Mouse (Mus musculus): ENCODE measurements around the gene Lmf1. TPM values are rescaled to one million over a fixed set of nuclear protein-coding genes. Genes with fewer than 3 reads are reported as not detected.

Lmf1 gene
- polyA plus RNA-seq, 2 experiments: 20.3 to 26.9 TPM

GRCm38 (mm10) chr17:25568880-25569279 is 10.0 kb upstream of the Lmf1 start:
- Histone ChIP-seq H3K9me3 (ENCODE audit: control insufficient read depth, low read length) (no peaks in the 10 kb centered on the region), H3K4me1 (ENCODE audit: control insufficient read depth, insufficient read depth, low read length) (peaks cover 30% of the 10 kb centered on the region), H3K4me3 (replicated peaks; ENCODE audit: low read length) (peak overlapping the region; percentile 56), H3K9ac (ENCODE audit: low read depth, low read length, severe bottlenecking) (peak overlapping the region; percentile 56; the same call in 1 of the 2 replicates), H3K27ac (replicated peaks; ENCODE audit: low read depth, low read length) (0 out of 2 replicates have a peak overlapping the region, but pooled peaks have one; percentile 5), H3K36me3 (ENCODE audit: control insufficient read depth, insufficient read depth, low read length) (no peaks in the 10 kb centered on the region; the same call in 1 of the 2 replicates), H3K4me2 (replicated peaks; ENCODE audit: low read depth, low read length, severe bottlenecking) (peak overlapping the region; percentile 99), H3K27me3 (ENCODE audit: control insufficient read depth, insufficient read depth, low read length) (peaks cover 21% of the 10 kb centered on the region)
- WGBS: 56% methylated on average over 11 of the region's 11 CpGs
- ATAC-seq (ENCODE audit: low FRiP score, low read depth) (no peak), DNase-seq (ENCODE audit: low spot score) (no peak)
- no peak for TF ChIP-seq POLR2A (IDR thresholded peaks at IDR 0.05; ENCODE audit: borderline replicate concordance, extremely low read depth, insufficient read depth, insufficient read length)

GRCm38 (mm10) chr17:25569833-25570647 is 8.8 kb upstream of the Lmf1 start:
- Histone ChIP-seq H3K36me3 (ENCODE audit: control insufficient read depth, insufficient read depth, low read length) (no peaks in the 10 kb centered on the region; the same call in 1 of the 2 replicates), H3K4me3 (replicated peaks; ENCODE audit: low read length) (peak overlapping the region; percentile 56), H3K9ac (ENCODE audit: low read depth, low read length, severe bottlenecking) (peak overlapping the region; percentile 56), H3K9me3 (ENCODE audit: control insufficient read depth, low read length) (no peaks in the 10 kb centered on the region), H3K27me3 (ENCODE audit: control insufficient read depth, insufficient read depth, low read length) (peaks cover 21% of the 10 kb centered on the region), H3K4me1 (ENCODE audit: control insufficient read depth, insufficient read depth, low read length) (peaks cover 28% of the 10 kb centered on the region), H3K27ac (replicated peaks; ENCODE audit: low read depth, low read length) (0 out of 2 replicates have a peak overlapping the region, but pooled peaks have one; percentile 38), H3K4me2 (replicated peaks; ENCODE audit: low read depth, low read length, severe bottlenecking) (peak overlapping the region; percentile 99)
- DNase-seq (ENCODE audit: low spot score) (no peak), ATAC-seq (ENCODE audit: low FRiP score, low read depth) (0 out of 2 replicates have a peak, but pooled peaks have one; percentile 7)
- no peak for TF ChIP-seq POLR2A (IDR thresholded peaks at IDR 0.05; ENCODE audit: borderline replicate concordance, extremely low read depth, insufficient read depth, insufficient read length)
- WGBS: 3% methylated on average over 35 of the region's 54 CpGs

- Histone ChIP-seq H3K4me1 (ENCODE audit: control insufficient read depth, insufficient read depth, low read length) (peaks cover 22% of the 10 kb centered on the region), H3K9me3 (ENCODE audit: control insufficient read depth, low read length) (no peaks in the 10 kb centered on the region), H3K4me3 (replicated peaks; ENCODE audit: low read length) (peak within 1 kb of the TSS; percentile 56), H3K4me2 (replicated peaks; ENCODE audit: low read depth, low read length, severe bottlenecking) (peak within 1 kb of the TSS; percentile 99), H3K27me3 (ENCODE audit: control insufficient read depth, insufficient read depth, low read length) (peaks cover 21% of the 10 kb centered on the region), H3K27ac (replicated peaks; ENCODE audit: low read depth, low read length) (0 out of 2 replicates have a peak within 1 kb of the TSS, but pooled peaks have one; percentile 38), H3K36me3 (ENCODE audit: control insufficient read depth, insufficient read depth, low read length) (no peaks in the 10 kb centered on the region; the same call in 1 of the 2 replicates), H3K9ac (ENCODE audit: low read depth, low read length, severe bottlenecking) (peak within 1 kb of the TSS; percentile 56)
- DNase-seq (ENCODE audit: low spot score) (peak; percentile 87), ATAC-seq (ENCODE audit: low FRiP score, low read depth) (peak; percentile 86)
- 1% methylated on average over 49 of the region's 61 CpGs for WGBS
- TF ChIP-seq POLR2A (IDR thresholded peaks at IDR 0.05; ENCODE audit: borderline replicate concordance, extremely low read depth, insufficient read depth, insufficient read length): no peak
Measured at GRCm38 (mm10) chr17:25570648-25571452, 8.0 kb upstream of the Lmf1 start, which contains the start of gene Sox8. TSS of gene Sox8 (minus strand) at chr17:25570686.

- no peak for TF ChIP-seq POLR2A (IDR thresholded peaks at IDR 0.05; ENCODE audit: borderline replicate concordance, extremely low read depth, insufficient read depth, insufficient read length)
- Histone ChIP-seq H3K27me3 (ENCODE audit: control insufficient read depth, insufficient read depth, low read length) (peaks cover 21% of the 10 kb centered on the region), H3K36me3 (ENCODE audit: control insufficient read depth, insufficient read depth, low read length) (no peaks in the 10 kb centered on the region; the same call in 1 of the 2 replicates), H3K27ac (replicated peaks; ENCODE audit: low read depth, low read length) (no peak overlapping the region), H3K4me1 (ENCODE audit: control insufficient read depth, insufficient read depth, low read length) (peaks cover 22% of the 10 kb centered on the region), H3K4me2 (replicated peaks; ENCODE audit: low read depth, low read length, severe bottlenecking) (peak overlapping the region; percentile 99), H3K4me3 (replicated peaks; ENCODE audit: low read length) (peak overlapping the region; percentile 56), H3K9me3 (ENCODE audit: control insufficient read depth, low read length) (no peaks in the 10 kb centered on the region), H3K9ac (ENCODE audit: low read depth, low read length, severe bottlenecking) (peak overlapping the region; percentile 56)
- 9% methylated on average over 8 of the region's 8 CpGs for WGBS
- ATAC-seq (ENCODE audit: low FRiP score, low read depth) (no peak), DNase-seq (ENCODE audit: low spot score) (no peak)
Measured at GRCm38 (mm10) chr17:25571453-25571820, 7.4 kb upstream of the Lmf1 start.

All from limb, embryonic 14.5 days (tissue).